Mouse (Mus musculus) NIH3T3 (cell line): Measurements from ENCODE around the gene Itgae.

Experiments used
- DNase-seq: peaks from one replicate; pipeline ENCODE4 v3.0.0-alpha.2; 2012; ENCODE audit warnings: low read depth

Itgae gene

GRCm38 (mm10) chr11:73148209-73148608 is 57.8 kb downstream of the Itgae start:
- no peak for DNase-seq

- DNase-seq = peak; percentile 61
Measured at GRCm38 (mm10) chr11:73155071-73155470, 64.7 kb downstream of the Itgae start.

- peak; percentile 61 for DNase-seq
Measured at GRCm38 (mm10) chr11:73159957-73160810, 69.8 kb downstream of the Itgae start, which contains the start of gene P2rx5. Gene P2rx5 (plus strand): TSS chr11:73160421.

- DNase-seq = peak; percentile 92
Measured at GRCm38 (mm10) chr11:73160811-73161200, 70.4 kb downstream of the Itgae start.

GRCm38 (mm10) chr11:73161616-73162015 is 71.2 kb downstream of the Itgae start:
- peak; percentile 87 for DNase-seq

GRCm38 (mm10) chr11:73162284-73162683 is 71.9 kb downstream of the Itgae start:
- DNase-seq = no peak

GRCm38 (mm10) chr11:73168071-73168470 is 77.7 kb downstream of the Itgae start:
- no peak for DNase-seq

- no peak for DNase-seq
Measured at GRCm38 (mm10) chr11:73168576-73168975, 78.2 kb downstream of the Itgae start.

- DNase-seq = peak; percentile 85
Measured at GRCm38 (mm10) chr11:73169231-73169630, 78.8 kb downstream of the Itgae start.

GRCm38 (mm10) chr11:73172186-73172585 is 81.8 kb downstream of the Itgae start:
- DNase-seq = no peak

GRCm38 (mm10) chr11:73175612-73176011 is 85.2 kb downstream of the Itgae start:
- DNase-seq = peak; percentile 53

- no peak for DNase-seq
Measured at GRCm38 (mm10) chr11:73176186-73176585, 85.8 kb downstream of the Itgae start.

GRCm38 (mm10) chr11:73176608-73177508 is 86.5 kb downstream of the Itgae start, which contains the start of the genes Emc6 and Tax1bp3:
Gene Emc6 (minus strand): TSS chr11:73177037.
Gene Tax1bp3 (plus strand): TSS chr11:73177083.
- DNase-seq = peak; percentile 98

- DNase-seq = peak; percentile 91
Measured at GRCm38 (mm10) chr11:73177509-73177875, 87.1 kb downstream of the Itgae start.

- DNase-seq = peak; percentile 48
Measured at GRCm38 (mm10) chr11:73177895-73178294, 87.5 kb downstream of the Itgae start.

- DNase-seq = no peak
Measured at GRCm38 (mm10) chr11:73185872-73186615, 95.7 kb downstream of the Itgae start.

GRCm38 (mm10) chr11:73187231-73187630 is 96.8 kb downstream of the Itgae start:
- no peak for DNase-seq

GRCm38 (mm10) chr11:73193047-73193446 is 102.7 kb downstream of the Itgae start:
- DNase-seq = peak; percentile 74

GRCm38 (mm10) chr11:73194444-73194843 is 104.1 kb downstream of the Itgae start:
- DNase-seq = no peak
